12 mouse cellular contexts compared by ENCODE assay signal in the genomic region with DNA sequence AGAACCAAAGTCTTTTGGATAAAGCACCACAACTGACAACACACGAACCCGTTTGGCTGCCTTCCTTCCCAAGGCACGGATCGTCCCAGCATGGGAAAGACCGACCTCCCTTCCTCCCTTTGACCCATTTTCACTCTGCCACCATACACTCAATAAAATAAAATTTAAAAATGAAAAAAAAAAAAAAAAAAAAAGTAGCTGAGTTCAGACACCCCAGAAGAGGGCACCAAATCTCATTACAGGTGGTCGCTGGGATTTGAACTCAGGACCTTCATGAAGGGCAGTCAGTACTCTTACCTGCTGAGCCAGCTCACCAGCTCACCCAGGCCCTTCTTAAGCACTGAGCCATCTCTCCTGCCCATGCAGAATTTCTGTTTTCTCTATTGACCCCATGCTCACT. TPM values are rescaled to one million over a fixed set of nuclear protein-coding genes. Genes with fewer than 3 reads are reported as not detected.
A peak's percentile ranks its signal among the peaks of the same experiment; 100 is the strongest.
DNase-seq lines count a peak whose midpoint lies in the region; ATAC-seq and TF ChIP-seq lines count a peak whose summit lies in the region.
"Had no signal": no experiment of that assay in that cellular context is flagged by ENCODE, and none has a peak within 500 bp of the region (broad histone marks: within the 10 kb centered on the region; RNA-seq: fewer than 3 reads in every experiment).

No protein-coding gene starts in this region.

- no peaks in the 10 kb centered on the region for H3K9me3 ChIP-seq in embryonic facial prominence, embryonic 10.5 days
- H3K9me3 ChIP-seq in hindbrain, embryonic 15.5 days = no peaks in the 10 kb centered on the region
- H3K9me3 ChIP-seq in midbrain, embryonic 15.5 days = no peaks in the 10 kb centered on the region

- WGBS in embryonic facial prominence, embryonic 10.5 days = 41% methylated on average over 6 of the region's 6 CpGs
- 49% methylated on average over 6 of the region's 6 CpGs for WGBS in hindbrain, embryonic 15.5 days
- 37% methylated on average over 6 of the region's 6 CpGs for WGBS in midbrain, embryonic 15.5 days

- H3K27me3 ChIP-seq in embryonic facial prominence, embryonic 10.5 days (replicated peaks; ENCODE audit: low read depth, poor library complexity, severe bottlenecking) = no peaks in the 10 kb centered on the region
- H3K27me3 ChIP-seq in hindbrain, embryonic 15.5 days = no peaks in the 10 kb centered on the region
- no peaks in the 10 kb centered on the region for H3K27me3 ChIP-seq in midbrain, embryonic 15.5 days (replicated peaks)

- H3K27ac ChIP-seq in layer of hippocampus, adult 2 months = no peak overlapping the region
- H3K27ac ChIP-seq in embryonic facial prominence, embryonic 10.5 days (replicated peaks) = no peak overlapping the region
- H3K27ac ChIP-seq in hindbrain, embryonic 15.5 days (replicated peaks) = no peak overlapping the region
- no peak overlapping the region for H3K27ac ChIP-seq in midbrain, embryonic 15.5 days
- H3K27ac ChIP-seq: gastrocnemius, adult 2 months had no signal

- no peak overlapping the region for H3K9ac ChIP-seq in hindbrain, embryonic 15.5 days
- no peak overlapping the region for H3K9ac ChIP-seq in midbrain, embryonic 15.5 days

- intact Hi-C loops in left cerebral cortex, postnatal 10 days (cut with DNase I) = loop anchor here (5.0 to 10.0 kb wide), 3 partner anchors 33 to 316 kb away; a partner anchor contains a TSS

- peak; percentile 37 for TF ChIP-seq CTCF in layer of hippocampus, adult 2 months (conservative IDR thresholded peaks at IDR 0.05)

- no peak for DNase-seq in layer of hippocampus, adult 2 months (ENCODE audit: low spot score in 2 of 2)
- DNase-seq in layer of hippocampus, postnatal 14 days (ENCODE audit: low spot score in 2 of 2) = no peak
- DNase-seq in embryonic facial prominence, embryonic 10.5 days (ENCODE audit: low spot score) = no peak
- no peak for DNase-seq in left cerebral cortex, postnatal 10 days (ENCODE audit: extremely low spot score in 1 of 2, low spot score in 2 of 2)
- DNase-seq: gastrocnemius, adult 2 months; kidney, postnatal 14 days; left cerebral cortex, postnatal 4 days; thymus, postnatal 36 days had no signal

- ATAC-seq in hindbrain, embryonic 15.5 days (ENCODE audit: low FRiP score, low read depth) = no peak
- ATAC-seq in midbrain, embryonic 15.5 days (replicated peaks) = no peak
- no peak for ATAC-seq in granulocyte monocyte progenitor cell, adult 5-6 weeks (replicated peaks; ENCODE audit: poor library complexity, severe bottlenecking)

- H3K4me1 ChIP-seq in embryonic facial prominence, embryonic 10.5 days = peaks cover 18% of the 10 kb centered on the region
- peaks cover 16% of the 10 kb centered on the region; the same call in 1 of the 2 replicates for H3K4me1 ChIP-seq in hindbrain, embryonic 15.5 days (replicated peaks)
- H3K4me1 ChIP-seq in midbrain, embryonic 15.5 days = no peaks in the 10 kb centered on the region

- no peak overlapping the region for H3K4me3 ChIP-seq in layer of hippocampus, adult 2 months
- H3K4me3 ChIP-seq in embryonic facial prominence, embryonic 10.5 days = peak overlapping the region; percentile 46
- H3K4me3 ChIP-seq in hindbrain, embryonic 15.5 days = peak overlapping the region; percentile 24
- no peak overlapping the region for H3K4me3 ChIP-seq in midbrain, embryonic 15.5 days
- H3K4me3 ChIP-seq: gastrocnemius, adult 2 months; myocyte had no signal

- H3K36me3 ChIP-seq in embryonic facial prominence, embryonic 10.5 days (replicated peaks) = no peaks in the 10 kb centered on the region
- no peaks in the 10 kb centered on the region for H3K36me3 ChIP-seq in hindbrain, embryonic 15.5 days
- H3K36me3 ChIP-seq in midbrain, embryonic 15.5 days (replicated peaks) = no peaks in the 10 kb centered on the region

- peak overlapping the region; percentile 52 for H3K4me2 ChIP-seq in hindbrain, embryonic 15.5 days
- H3K4me2 ChIP-seq in midbrain, embryonic 15.5 days = peak overlapping the region; percentile 45; the same call in 1 of the 2 replicates

RNA-seq across cellular contexts. Expression of a gene that starts 5.0 kb away (rescaled TPM):
- total RNA-seq in layer of hippocampus, adult 2 months (2021) = 10 to 100 TPM; 84.2 to 98.5 TPM
- total RNA-seq in layer of hippocampus, postnatal 14 days (2021) = 10 to 100 TPM; 86.1 to 90.6 TPM
- polyA plus RNA-seq in embryonic facial prominence, embryonic 10.5 days (2016; fragmentation: Nextera tagmentation; extraction: Ambion mirVana) = 233 and 242 TPM in 2 replicates
- 181 and 186 TPM in 2 replicates for polyA plus RNA-seq in hindbrain, embryonic 15.5 days (2015; fragmentation: Nextera tagmentation; extraction: Ambion mirVana)
- 199 and 200 TPM in 2 replicates for polyA plus RNA-seq in midbrain, embryonic 15.5 days (2015; fragmentation: Nextera tagmentation; extraction: Ambion mirVana)
- total RNA-seq in left cerebral cortex, postnatal 10 days (2021) = 10 to 100 TPM; 85.1 to 87.6 TPM
- 79.6 and 83.4 TPM in 2 replicates for total RNA-seq in granulocyte monocyte progenitor cell, adult 5-6 weeks (2014; fragmentation: Nextera tagmentation)
- 26.0 and 53.2 TPM in 2 replicates for total RNA-seq in granulocyte monocyte progenitor cell, adult 5-6 weeks (2017)

RNA-seq across cellular contexts. Expression of a gene that starts 31.7 kb away (rescaled TPM):
- 1 to 10 TPM; 1.6 to 1.9 TPM for total RNA-seq in layer of hippocampus, adult 2 months (2021)
- 1 to 10 TPM; 2.2 TPM for total RNA-seq in layer of hippocampus, postnatal 14 days (2021)
- polyA plus RNA-seq in embryonic facial prominence, embryonic 10.5 days (2016; fragmentation: Nextera tagmentation; extraction: Ambion mirVana) = 5.9 and 6.5 TPM in 2 replicates
- 8.4 and 11.0 TPM in 2 replicates for polyA plus RNA-seq in hindbrain, embryonic 15.5 days (2015; fragmentation: Nextera tagmentation; extraction: Ambion mirVana)
- 5.3 and 7.3 TPM in 2 replicates for polyA plus RNA-seq in midbrain, embryonic 15.5 days (2015; fragmentation: Nextera tagmentation; extraction: Ambion mirVana)
- 1 to 10 TPM; 4.3 to 5.2 TPM for total RNA-seq in left cerebral cortex, postnatal 10 days (2021)
- not detected in 2 replicates for total RNA-seq in granulocyte monocyte progenitor cell, adult 5-6 weeks (2014; fragmentation: Nextera tagmentation)
- not detected in 2 replicates for total RNA-seq in granulocyte monocyte progenitor cell, adult 5-6 weeks (2017)

RNA-seq across cellular contexts. Expression of a gene that starts 33.0 kb away (rescaled TPM):
- under 1 TPM in 1 of 2 experiments, not detected in 1; 0.17 TPM for total RNA-seq in layer of hippocampus, adult 2 months (2021)
- under 1 TPM in 1 of 2 experiments, not detected in 1; 0.07 TPM for total RNA-seq in layer of hippocampus, postnatal 14 days (2021)
- 0.23 and 0.44 TPM in 2 replicates for polyA plus RNA-seq in embryonic facial prominence, embryonic 10.5 days (2016; fragmentation: Nextera tagmentation; extraction: Ambion mirVana)
- polyA plus RNA-seq in hindbrain, embryonic 15.5 days (2015; fragmentation: Nextera tagmentation; extraction: Ambion mirVana) = 0.07 and 0.47 TPM in 2 replicates
- polyA plus RNA-seq in midbrain, embryonic 15.5 days (2015; fragmentation: Nextera tagmentation; extraction: Ambion mirVana) = not detected in 2 replicates
- under 1 TPM in 1 of 2 experiments, not detected in 1; 0.14 TPM for total RNA-seq in left cerebral cortex, postnatal 10 days (2021)
- not detected in 2 replicates for total RNA-seq in granulocyte monocyte progenitor cell, adult 5-6 weeks (2014; fragmentation: Nextera tagmentation)
- total RNA-seq in granulocyte monocyte progenitor cell, adult 5-6 weeks (2017) = not detected in 2 replicates
- polyA plus RNA-seq: myocyte had no signal

Comparison
In these comparisons a context has a peak if more than half of its experiments do, and no peak if none do; other contexts are left out.
1. H3K4me3 ChIP-seq: peak in embryonic facial prominence, embryonic 10.5 days (single experiment) and hindbrain, embryonic 15.5 days (single experiment); none in layer of hippocampus, adult 2 months (single experiment) and midbrain, embryonic 15.5 days (single experiment).